Mouse (Mus musculus) erythroblast, embryonic 14.5 days (primary cell): ENCODE measurements around the gene 4930447C04Rik.

Experiments
- GATA1 ChIP-seq: IDR thresholded peaks from 2 replicates; pipeline ENCODE4 v1.6.1; 2012; ENCODE audit warnings: low read length, inconsistent platforms, mixed read lengths
- TAL1 ChIP-seq: IDR thresholded peaks from 3 replicates; pipeline ENCODE4 v1.6.1; 2012; ENCODE audit warnings: low read length, inconsistent platforms, mixed read lengths

DNA sequence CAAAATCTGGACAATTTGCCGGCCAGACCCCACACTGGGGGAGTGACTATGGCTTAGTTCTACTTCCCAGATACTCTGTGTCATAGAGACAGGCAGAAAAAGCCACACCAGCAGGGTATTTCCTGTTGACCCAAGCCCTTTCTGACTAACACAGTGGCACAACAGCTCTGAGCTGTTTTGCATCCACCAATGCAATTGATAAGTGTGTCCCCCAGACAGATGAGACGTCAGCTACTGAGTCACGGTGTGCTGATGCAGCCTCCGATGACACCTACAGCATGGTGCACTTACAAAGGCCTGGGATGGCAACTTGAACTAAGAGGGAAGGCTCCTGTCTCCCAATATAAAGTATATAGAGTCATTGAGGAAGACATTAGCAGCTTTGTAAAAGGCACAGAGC lies 103.3 kb downstream of the 4930447C04Rik start:
- TF ChIP-seq GATA1 (no peak), TAL1 (no peak)
